Mouse (Mus musculus) midbrain, postnatal 0 days (tissue): Measurements from ENCODE around the gene Marcksl1. TPM values are rescaled to one million over a fixed set of nuclear protein-coding genes. Genes with fewer than 3 reads are reported as not detected.

Experiments used
- ATAC-seq: fragments of 200-750 bp; cut with Nextera tagmentation; 2 replicates; pipeline ENCODE4 v1.8.0; 2017; ENCODE audit warnings: moderate number of reproducible peaks, mild to moderate bottlenecking, moderate TSS enrichment, moderate library complexity; ENCODE audit not compliant: low FRiP score
- DNase-seq: peaks from one replicate; pipeline ENCODE4 v3.0.0-alpha.2; 2015; ENCODE audit warnings: low spot score
- H3K27ac ChIP-seq: fragments of 300-500 bp; sonication (generic); 2 replicates; pipeline ENCODE4 v1.5.1; 2014; ENCODE audit warnings: low read depth, mild to moderate bottlenecking, low read length, mixed read lengths
- H3K27me3 ChIP-seq: fragments of 300-500 bp; sonication (generic); 2 replicates; pipeline ENCODE4 v1.6.1; 2014; ENCODE audit warnings: low read length, control low read depth, mixed read lengths; ENCODE audit not compliant: insufficient read depth
- H3K36me3 ChIP-seq: fragments of 300-500 bp; sonication (generic); 2 replicates; pipeline ENCODE4 v1.6.1; 2014; ENCODE audit warnings: low read length, control low read depth, mixed read lengths; ENCODE audit not compliant: insufficient read depth
- H3K4me1 ChIP-seq: fragments of 300-500 bp; sonication (generic); 2 replicates; pipeline ENCODE4 v1.6.1; 2014; ENCODE audit warnings: mild to moderate bottlenecking, control low read depth, antibody characterized with exemption, low read length, mixed read lengths; ENCODE audit not compliant: insufficient read depth
- H3K4me2 ChIP-seq: fragments of 300-500 bp; sonication (generic); 2 replicates; pipeline ENCODE4 v1.6.1; 2014; ENCODE audit warnings: low read depth, mild to moderate bottlenecking, low read length, mixed read lengths; ENCODE audit not compliant: poor library complexity, severe bottlenecking
- H3K4me3 ChIP-seq: fragments of 300-500 bp; sonication (generic); 2 replicates; pipeline ENCODE4 v1.5.1; 2014; ENCODE audit warnings: low read depth, mild to moderate bottlenecking, low read length, moderate library complexity
- H3K9ac ChIP-seq: fragments of 300-500 bp; sonication (generic); replicated peaks from 2 replicates; pipeline ENCODE4 v1.6.1; 2014; ENCODE audit warnings: mild to moderate bottlenecking, low read length, moderate library complexity, mixed read lengths; ENCODE audit not compliant: poor library complexity, severe bottlenecking
- H3K9me3 ChIP-seq: fragments of 300-500 bp; sonication (generic); 2 replicates; pipeline ENCODE4 v1.6.1; 2016; ENCODE audit warnings: low read length, control low read depth
- CTCF ChIP-seq: IDR thresholded peaks from 2 replicates; pipeline ENCODE4 v1.5.1; 2016; ENCODE audit warnings: antibody characterized with exemption, mild to moderate bottlenecking
- WGBS: fragments of 180-500 bp; shearing (Covaris S2); extraction: QIAGEN DNeasy Blood & Tissue Kit; methylation state at CpG from one replicate; pipeline ENCODE4 v1.1.7; 2014; 5-methylcytosine and 5-hydroxymethylcytosine counted together
- polyA plus RNA-seq: library from polyadenylated mRNA; unstranded; fragments of >200 nt; fragmentation: Nextera tagmentation; extraction: Ambion mirVana; gene quantifications from 2 replicates; pipeline ENCODE4 v1.2.1, GENCODE M21; 2015
- total RNA-seq: library from RNA; depleted of rRNA; stranded (reverse); fragments of >200 nt; gene quantifications from 2 replicates; pipeline ENCODE4 v1.2.3, GENCODE M21; 2014

The Marcksl1 gene
- total and polyA plus RNA-seq, 2 experiments from 2014 or later = 1,586 to 1,776 TPM

GRCm38 (mm10) chr4:129500017-129500416 is 13.4 kb upstream of the Marcksl1 start:
- Histone ChIP-seq H3K27ac (peak overlapping the region; percentile 59; the same call in 1 of the 2 replicates), H3K4me1 (peaks cover 9% of the 10 kb centered on the region), H3K36me3 (no peaks in the 10 kb centered on the region), H3K4me3 (peak overlapping the region; percentile 55; the same call in 1 of the 2 replicates), H3K9ac (no peak overlapping the region), H3K27me3 (no peaks in the 10 kb centered on the region), H3K9me3 (no peaks in the 10 kb centered on the region), H3K4me2 (peak overlapping the region; percentile 98)
- no peak for DNase-seq
- WGBS = 86% methylated on average over 8 of the region's 8 CpGs
- ATAC-seq = no peak
- no peak for TF ChIP-seq CTCF

DNA sequence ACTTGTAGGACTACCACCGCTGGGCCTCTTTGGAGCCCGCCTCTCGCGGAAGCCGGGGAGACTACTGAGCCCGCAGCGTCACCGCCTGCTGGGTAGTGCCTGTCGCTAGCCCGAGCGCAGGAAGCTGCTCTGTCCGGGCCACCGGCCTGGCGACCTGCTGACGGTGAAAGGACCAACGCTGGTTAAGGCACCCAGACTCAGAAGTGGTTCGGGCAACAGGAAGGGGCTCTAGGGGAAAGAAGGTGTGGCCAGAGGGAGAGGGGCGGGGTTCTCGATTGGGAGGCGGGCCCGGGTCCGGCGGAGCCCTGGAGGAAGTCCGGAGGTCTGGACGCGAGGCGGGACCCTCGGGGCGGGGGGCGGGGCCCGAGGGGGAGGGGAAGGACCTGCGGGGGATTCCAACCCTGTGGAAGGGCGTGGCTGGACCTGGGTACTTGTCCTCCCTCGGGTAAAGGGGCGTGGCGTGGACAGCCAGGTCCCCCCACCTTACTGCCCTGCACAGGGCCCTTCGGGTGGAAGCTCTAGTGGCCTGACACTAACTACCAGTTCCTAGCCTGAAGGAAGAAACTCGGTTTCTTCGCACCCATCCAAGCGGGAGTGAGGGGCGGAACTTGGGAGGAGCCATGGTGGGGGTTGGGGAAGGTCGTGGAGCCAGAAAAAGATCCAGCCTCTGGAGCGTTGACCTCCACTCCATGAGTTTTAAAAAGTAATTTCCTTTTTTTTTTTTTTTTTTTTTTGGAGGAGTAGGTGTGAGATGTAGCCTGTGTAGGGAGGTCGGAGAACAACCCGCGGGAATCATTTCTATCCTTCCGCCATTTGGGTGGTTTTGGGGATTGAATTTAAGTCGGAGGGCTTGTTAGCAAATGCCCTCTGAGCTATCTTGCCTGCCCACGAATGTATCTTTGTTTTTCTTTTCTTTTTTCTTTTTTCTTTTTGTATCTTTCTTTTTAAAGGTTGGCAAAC is 12.5 kb upstream of the Marcksl1 start:
- no peak for TF ChIP-seq CTCF
- Histone ChIP-seq H3K27ac (peak overlapping the region; percentile 59; the same call in 1 of the 2 replicates), H3K27me3 (no peaks in the 10 kb centered on the region), H3K4me1 (peaks cover 9% of the 10 kb centered on the region), H3K9ac (peak overlapping the region; percentile 64), H3K4me3 (peak overlapping the region; percentile 55), H3K4me2 (peak overlapping the region; percentile 98), H3K36me3 (no peaks in the 10 kb centered on the region), H3K9me3 (no peaks in the 10 kb centered on the region)
- WGBS = 2% methylated on average over 34 of the region's 49 CpGs
- peak; percentile 67 for DNase-seq
- peak; percentile 73 for ATAC-seq

DNA sequence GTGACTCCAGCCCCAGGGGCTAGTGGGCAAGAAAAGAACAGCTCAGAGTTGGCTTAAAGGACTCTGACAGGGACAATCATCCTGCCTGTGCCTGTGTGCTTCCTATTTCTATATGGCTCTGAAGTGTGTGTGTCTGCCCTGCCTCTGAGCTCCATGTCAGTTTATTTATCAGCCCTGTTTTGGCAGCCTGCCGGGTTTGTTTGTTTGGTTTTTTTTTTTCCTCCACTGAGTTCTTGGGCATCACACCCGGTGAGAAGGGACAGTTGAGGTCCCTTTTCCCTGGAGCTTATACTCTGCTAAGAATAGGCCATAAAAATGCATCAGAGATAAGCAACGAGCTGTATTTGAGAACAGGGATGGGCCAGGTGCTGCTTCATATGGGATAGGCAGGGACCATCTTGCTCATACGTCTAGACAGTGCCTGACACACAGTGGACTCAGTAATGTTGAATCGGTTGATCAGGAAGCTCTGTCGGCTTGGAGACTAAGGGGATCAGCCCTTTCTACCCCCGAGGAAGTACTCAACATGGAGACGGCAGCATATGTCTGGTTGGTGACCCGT is 11.0 kb upstream of the Marcksl1 start:
- ATAC-seq (no peak), DNase-seq (no peak)
- H3K4me2 ChIP-seq = no peak overlapping the region
- TF ChIP-seq CTCF = no peak
- no peaks in the 10 kb centered on the region for H3K9me3 ChIP-seq
- H3K4me3 ChIP-seq = no peak overlapping the region
- no peaks in the 10 kb centered on the region for H3K4me1 ChIP-seq
- H3K9ac ChIP-seq = no peak overlapping the region
- no peaks in the 10 kb centered on the region for H3K27me3 ChIP-seq
- 71% methylated on average over 9 of the region's 9 CpGs for WGBS
- no peak overlapping the region for H3K27ac ChIP-seq
- H3K36me3 ChIP-seq = no peaks in the 10 kb centered on the region

DNA sequence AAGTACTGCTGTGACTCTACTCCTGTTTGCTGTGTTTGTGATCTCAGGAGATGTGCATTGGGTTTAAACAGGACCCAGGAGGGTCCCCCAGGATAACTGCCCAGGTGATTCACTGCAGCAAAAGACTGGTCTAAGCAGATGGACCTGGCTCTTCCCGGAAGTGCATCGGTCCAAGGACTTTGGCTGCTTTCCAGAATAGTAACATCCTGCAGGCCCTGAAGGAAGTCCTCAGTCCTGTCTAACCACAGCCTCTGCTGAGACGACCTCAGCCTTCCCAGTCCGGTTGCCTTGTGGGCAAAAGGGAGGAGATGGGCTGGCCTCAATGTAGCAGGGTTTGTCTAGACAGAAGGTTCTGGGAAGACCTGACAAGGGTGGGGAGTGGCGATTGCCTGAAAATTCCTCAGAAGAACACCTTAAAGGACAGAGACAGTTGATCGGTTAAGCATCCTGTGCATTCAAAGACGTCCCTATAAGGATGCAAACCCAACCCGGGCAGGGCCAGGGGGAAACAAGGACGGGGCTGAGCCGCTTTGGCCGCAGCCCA is 10.4 kb upstream of the Marcksl1 start:
- Histone ChIP-seq H3K27me3 (no peaks in the 10 kb centered on the region), H3K9me3 (no peaks in the 10 kb centered on the region), H3K4me1 (no peaks in the 10 kb centered on the region), H3K27ac (no peak overlapping the region), H3K9ac (no peak overlapping the region), H3K4me2 (no peak overlapping the region), H3K36me3 (no peaks in the 10 kb centered on the region), H3K4me3 (no peak overlapping the region)
- WGBS = 79% methylated on average over 11 of the region's 11 CpGs
- TF ChIP-seq CTCF = no peak
- ATAC-seq = no peak
- DNase-seq = no peak

DNA sequence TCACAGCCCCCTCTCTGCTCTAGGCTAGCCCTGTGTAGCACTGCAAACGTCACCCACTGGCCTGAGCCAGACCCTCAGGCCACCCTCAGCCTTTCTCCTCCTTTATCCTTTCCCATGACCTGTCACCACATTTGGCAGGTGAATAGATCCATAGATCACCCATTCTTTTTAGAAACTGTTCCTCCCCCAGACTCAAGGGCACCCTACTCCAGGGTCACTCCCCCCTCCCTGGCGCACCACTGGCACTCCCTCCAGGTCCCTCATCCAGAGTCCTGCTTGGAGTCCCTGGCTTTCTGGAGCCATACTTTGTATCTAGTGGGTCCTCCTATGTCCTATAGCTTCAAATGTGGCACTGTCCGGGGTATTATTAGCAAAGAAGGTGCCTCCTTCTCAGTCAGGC is 7.9 kb upstream of the Marcksl1 start:
- no peak overlapping the region for H3K4me2 ChIP-seq
- no peaks in the 10 kb centered on the region for H3K36me3 ChIP-seq
- H3K27me3 ChIP-seq = no peaks in the 10 kb centered on the region
- no peak overlapping the region for H3K4me3 ChIP-seq
- TF ChIP-seq CTCF = no peak
- H3K9me3 ChIP-seq = no peaks in the 10 kb centered on the region
- no peak for ATAC-seq
- no peak overlapping the region for H3K27ac ChIP-seq
- DNase-seq = no peak
- WGBS = 79% methylated on average over 3 of the region's 3 CpGs
- H3K4me1 ChIP-seq = no peaks in the 10 kb centered on the region
- H3K9ac ChIP-seq = no peak overlapping the region
